Mouse (Mus musculus): ENCODE results near the gene Actr8. TPM values are rescaled to one million over a fixed set of nuclear protein-coding genes. Genes with fewer than 3 reads are reported as not detected.

Actr8 gene
- total RNA-seq, 1 experiment: 54.3 TPM

GRCm38 (mm10) chr14:30024387-30024786 lies 46.2 kb downstream of the Actr8 start:
- no peak for DNase-seq (ENCODE audit: low read depth, low spot score)
- Histone ChIP-seq H3K4me3 (ENCODE audit: insufficient read depth in 1 of 2, low read depth in 1 of 2, low read length in 2 of 2, poor library complexity in 1 of 2, severe bottlenecking in 1 of 2) (no peak overlapping the region), H3K4me1 (ENCODE audit: control insufficient read depth in 2 of 2, insufficient read depth in 2 of 2, low read length in 2 of 2, poor library complexity in 1 of 2) (no peaks in the 10 kb centered on the region), H3K27ac (ENCODE audit: insufficient read depth, low read depth, low read length, poor library complexity, severe bottlenecking) (no peak overlapping the region), H3K9me3 (ENCODE audit: control insufficient read depth, insufficient read depth, low read depth, low read length) (no peaks in the 10 kb centered on the region), H3K9ac (ENCODE audit: insufficient read depth, low read depth, low read length, poor library complexity, severe bottlenecking) (no peak overlapping the region), H3K36me3 (ENCODE audit: control insufficient read depth, insufficient read depth, low read length, poor library complexity, severe bottlenecking) (no peaks in the 10 kb centered on the region)
- TF ChIP-seq CHD2 (IDR thresholded peaks at IDR 0.05; ENCODE audit: low read depth, low read length) (no peak), ZNF384 (IDR thresholded peaks at IDR 0.05; ENCODE audit: low read depth, low read length) (no peak), ZC3H11A (IDR thresholded peaks at IDR 0.05; ENCODE audit: borderline replicate concordance, low read depth, low read length) (no peak), MAFK (IDR thresholded peaks at IDR 0.05; ENCODE audit: insufficient read depth, low read depth, low read length) (no peak), HCFC1 (IDR thresholded peaks at IDR 0.05; ENCODE audit: borderline replicate concordance, insufficient read depth, low read length) (no peak)
- in situ Hi-C loops (cut with MboI; ENCODE audit: low sequenced_read_pairs in 2 of 2, unreplicated experiment in 2 of 2): no loop called here

GRCm38 (mm10) chr14:30027378-30027777 lies 49.2 kb downstream of the Actr8 start:
- TF ChIP-seq HCFC1 (IDR thresholded peaks at IDR 0.05; ENCODE audit: borderline replicate concordance, insufficient read depth, low read length) (no peak), ZNF384 (IDR thresholded peaks at IDR 0.05; ENCODE audit: low read depth, low read length) (no peak), ZC3H11A (IDR thresholded peaks at IDR 0.05; ENCODE audit: borderline replicate concordance, low read depth, low read length) (0 out of 2 replicates have a peak, but pooled peaks have one; percentile 3), MAFK (IDR thresholded peaks at IDR 0.05; ENCODE audit: insufficient read depth, low read depth, low read length) (no peak), CHD2 (IDR thresholded peaks at IDR 0.05; ENCODE audit: low read depth, low read length) (no peak)
- in situ Hi-C loops (cut with MboI; ENCODE audit: low sequenced_read_pairs in 2 of 2, unreplicated experiment in 2 of 2): no loop called here
- peak; percentile 30 for DNase-seq (ENCODE audit: low read depth, low spot score)
- Histone ChIP-seq H3K9me3 (ENCODE audit: control insufficient read depth, insufficient read depth, low read depth, low read length) (no peaks in the 10 kb centered on the region), H3K36me3 (ENCODE audit: control insufficient read depth, insufficient read depth, low read length, poor library complexity, severe bottlenecking) (no peaks in the 10 kb centered on the region), H3K4me3 (ENCODE audit: insufficient read depth in 1 of 2, low read depth in 1 of 2, low read length in 2 of 2, poor library complexity in 1 of 2, severe bottlenecking in 1 of 2) (no peak overlapping the region), H3K27ac (ENCODE audit: insufficient read depth, low read depth, low read length, poor library complexity, severe bottlenecking) (no peak overlapping the region), H3K9ac (ENCODE audit: insufficient read depth, low read depth, low read length, poor library complexity, severe bottlenecking) (no peak overlapping the region), H3K4me1 (ENCODE audit: control insufficient read depth in 2 of 2, insufficient read depth in 2 of 2, low read length in 2 of 2, poor library complexity in 1 of 2) (no peaks in the 10 kb centered on the region)

GRCm38 (mm10) chr14:30033405-30033804 lies 55.3 kb downstream of the Actr8 start:
- Histone ChIP-seq H3K4me1 (ENCODE audit: control insufficient read depth in 2 of 2, insufficient read depth in 2 of 2, low read length in 2 of 2, poor library complexity in 1 of 2) (no peaks in the 10 kb centered on the region), H3K4me3 (ENCODE audit: insufficient read depth in 1 of 2, low read depth in 1 of 2, low read length in 2 of 2, poor library complexity in 1 of 2, severe bottlenecking in 1 of 2) (no peak overlapping the region), H3K9me3 (ENCODE audit: control insufficient read depth, insufficient read depth, low read depth, low read length) (no peaks in the 10 kb centered on the region), H3K27ac (ENCODE audit: insufficient read depth, low read depth, low read length, poor library complexity, severe bottlenecking) (no peak overlapping the region), H3K9ac (ENCODE audit: insufficient read depth, low read depth, low read length, poor library complexity, severe bottlenecking) (no peak overlapping the region), H3K36me3 (ENCODE audit: control insufficient read depth, insufficient read depth, low read length, poor library complexity, severe bottlenecking) (no peaks in the 10 kb centered on the region)
- no peak for DNase-seq (ENCODE audit: low read depth, low spot score)
- in situ Hi-C loops (cut with MboI; ENCODE audit: low sequenced_read_pairs in 2 of 2, unreplicated experiment in 2 of 2): no loop called here
- TF ChIP-seq ZNF384 (IDR thresholded peaks at IDR 0.05; ENCODE audit: low read depth, low read length) (no peak), ZC3H11A (IDR thresholded peaks at IDR 0.05; ENCODE audit: borderline replicate concordance, low read depth, low read length) (no peak), MAFK (IDR thresholded peaks at IDR 0.05; ENCODE audit: insufficient read depth, low read depth, low read length) (no peak), CHD2 (IDR thresholded peaks at IDR 0.05; ENCODE audit: low read depth, low read length) (no peak), HCFC1 (IDR thresholded peaks at IDR 0.05; ENCODE audit: borderline replicate concordance, insufficient read depth, low read length) (no peak)

- Histone ChIP-seq H3K9me3 (ENCODE audit: control insufficient read depth, insufficient read depth, low read depth, low read length) (no peaks in the 10 kb centered on the region), H3K4me3 (ENCODE audit: insufficient read depth in 1 of 2, low read depth in 1 of 2, low read length in 2 of 2, poor library complexity in 1 of 2, severe bottlenecking in 1 of 2) (no peak overlapping the region), H3K4me1 (ENCODE audit: control insufficient read depth in 2 of 2, insufficient read depth in 2 of 2, low read length in 2 of 2, poor library complexity in 1 of 2) (no peaks in the 10 kb centered on the region), H3K27ac (ENCODE audit: insufficient read depth, low read depth, low read length, poor library complexity, severe bottlenecking) (no peak overlapping the region), H3K9ac (ENCODE audit: insufficient read depth, low read depth, low read length, poor library complexity, severe bottlenecking) (no peak overlapping the region), H3K36me3 (ENCODE audit: control insufficient read depth, insufficient read depth, low read length, poor library complexity, severe bottlenecking) (no peaks in the 10 kb centered on the region)
- no peak for DNase-seq (ENCODE audit: low read depth, low spot score)
- in situ Hi-C loops (cut with MboI; ENCODE audit: low sequenced_read_pairs in 2 of 2, unreplicated experiment in 2 of 2): no loop called here
- TF ChIP-seq ZC3H11A (IDR thresholded peaks at IDR 0.05; ENCODE audit: borderline replicate concordance, low read depth, low read length): no peak
- no peak for TF ChIP-seq CHD2 (IDR thresholded peaks at IDR 0.05; ENCODE audit: low read depth, low read length)
- TF ChIP-seq MAFK (IDR thresholded peaks at IDR 0.05; ENCODE audit: insufficient read depth, low read depth, low read length): no peak
- no peak for TF ChIP-seq ZNF384 (IDR thresholded peaks at IDR 0.05; ENCODE audit: low read depth, low read length)
- no peak for TF ChIP-seq HCFC1 (IDR thresholded peaks at IDR 0.05; ENCODE audit: borderline replicate concordance, insufficient read depth, low read length)
These were observed 60.3 kb downstream of the Actr8 start for GRCm38 (mm10) chr14:30038431-30038830.

GRCm38 (mm10) chr14:30039413-30039812 lies 61.3 kb downstream of the Actr8 start:
- TF ChIP-seq ZNF384 (IDR thresholded peaks at IDR 0.05; ENCODE audit: low read depth, low read length) (no peak), CHD2 (IDR thresholded peaks at IDR 0.05; ENCODE audit: low read depth, low read length) (no peak), HCFC1 (IDR thresholded peaks at IDR 0.05; ENCODE audit: borderline replicate concordance, insufficient read depth, low read length) (no peak), ZC3H11A (IDR thresholded peaks at IDR 0.05; ENCODE audit: borderline replicate concordance, low read depth, low read length) (no peak), MAFK (IDR thresholded peaks at IDR 0.05; ENCODE audit: insufficient read depth, low read depth, low read length) (no peak)

More at GRCm38 (mm10) chr14:30039413-30039812, 61.3 kb downstream of the Actr8 start:
- Histone ChIP-seq H3K9me3 (ENCODE audit: control insufficient read depth, insufficient read depth, low read depth, low read length) (no peaks in the 10 kb centered on the region), H3K4me1 (ENCODE audit: control insufficient read depth in 2 of 2, insufficient read depth in 2 of 2, low read length in 2 of 2, poor library complexity in 1 of 2) (no peaks in the 10 kb centered on the region), H3K9ac (ENCODE audit: insufficient read depth, low read depth, low read length, poor library complexity, severe bottlenecking) (no peak overlapping the region), H3K36me3 (ENCODE audit: control insufficient read depth, insufficient read depth, low read length, poor library complexity, severe bottlenecking) (no peaks in the 10 kb centered on the region), H3K27ac (ENCODE audit: insufficient read depth, low read depth, low read length, poor library complexity, severe bottlenecking) (no peak overlapping the region), H3K4me3 (ENCODE audit: insufficient read depth in 1 of 2, low read depth in 1 of 2, low read length in 2 of 2, poor library complexity in 1 of 2, severe bottlenecking in 1 of 2) (no peak overlapping the region)
- in situ Hi-C loops (cut with MboI; ENCODE audit: low sequenced_read_pairs in 2 of 2, unreplicated experiment in 2 of 2): no loop called here
- DNase-seq (ENCODE audit: low read depth, low spot score): no peak
